Mouse (Mus musculus) midbrain, embryonic 10.5 days (tissue): ENCODE data around the gene Nxpe5. TPM values are rescaled to one million over a fixed set of nuclear protein-coding genes. Genes with fewer than 3 reads are reported as not detected.
A peak's percentile ranks its signal among the peaks of the same experiment; 100 is the strongest.

Source experiments
- DNase-seq: peaks from one replicate; pipeline ENCODE4 v3.0.0-alpha.2; 2017; ENCODE audit warnings: low spot score
- H3K27ac ChIP-seq: fragments of 300-500 bp; sonication (generic); replicated peaks from 2 replicates; pipeline ENCODE4 v1.5.1; 2016; ENCODE audit warnings: mild to moderate bottlenecking
- H3K27me3 ChIP-seq: fragments of 300-500 bp; sonication (generic); 2 replicates; pipeline ENCODE4 v1.6.1; 2016; ENCODE audit warnings: low read depth, mild to moderate bottlenecking; ENCODE audit not compliant: poor library complexity, severe bottlenecking
- H3K36me3 ChIP-seq: fragments of 300-500 bp; sonication (generic); 2 replicates; pipeline ENCODE4 v1.6.1; 2016; ENCODE audit warnings: mild to moderate bottlenecking, moderate library complexity
- H3K4me1 ChIP-seq: fragments of 300-500 bp; sonication (generic); 2 replicates; pipeline ENCODE4 v1.6.1; 2016
- H3K4me3 ChIP-seq: fragments of 300-500 bp; sonication (generic); 2 replicates; pipeline ENCODE4 v1.5.1; 2016; ENCODE audit warnings: mild to moderate bottlenecking, moderate library complexity
- H3K9me3 ChIP-seq: fragments of 300-500 bp; sonication (generic); replicated peaks from 2 replicates; pipeline ENCODE4 v1.6.1; 2016; ENCODE audit warnings: mild to moderate bottlenecking
- WGBS: fragments of 180-500 bp; shearing (Covaris S2); methylation state at CpG from one replicate; pipeline ENCODE4 v1.1.7; 2016; 5-methylcytosine and 5-hydroxymethylcytosine counted together
- polyA plus RNA-seq: library from polyadenylated mRNA; unstranded; fragments of >200 nt; fragmentation: Nextera tagmentation; extraction: Ambion mirVana; gene quantifications from 2 replicates; pipeline ENCODE4 v1.2.1, GENCODE M21; 2016

Nxpe5 gene
- polyA plus RNA-seq, 1 experiment from 2014 or later: not detected

GRCm38 (mm10) chr5:138222111-138222510, 3.6 kb upstream of the Nxpe5 start:
- peak; percentile 71 for DNase-seq
- H3K4me3 ChIP-seq: no peak overlapping the region
- H3K9me3 ChIP-seq: peaks cover 8% of the 10 kb centered on the region; the same call in 1 of the 2 replicates
- WGBS: 24% methylated on average over 4 of the region's 4 CpGs
- no peaks in the 10 kb centered on the region for H3K4me1 ChIP-seq
- H3K36me3 ChIP-seq: no peaks in the 10 kb centered on the region
- no peaks in the 10 kb centered on the region for H3K27me3 ChIP-seq
- H3K27ac ChIP-seq: no peak overlapping the region

GRCm38 (mm10) chr5:138223287-138223686, 2.4 kb upstream of the Nxpe5 start:
- WGBS: 67% methylated on average over 3 of the region's 3 CpGs
- Histone ChIP-seq H3K4me3 (no peak overlapping the region), H3K4me1 (no peaks in the 10 kb centered on the region), H3K9me3 (no peaks in the 10 kb centered on the region), H3K27ac (no peak overlapping the region), H3K27me3 (no peaks in the 10 kb centered on the region), H3K36me3 (no peaks in the 10 kb centered on the region)
- no peak for DNase-seq

- Histone ChIP-seq H3K27ac (no peak overlapping the region), H3K9me3 (no peaks in the 10 kb centered on the region), H3K4me1 (0 out of 2 replicates have a peak, but pooled peaks cover under 1% of the 10 kb centered on the region), H3K27me3 (no peaks in the 10 kb centered on the region), H3K4me3 (no peak overlapping the region), H3K36me3 (no peaks in the 10 kb centered on the region)
- DNase-seq: no peak
- 86% methylated on average over 4 of the region's 4 CpGs for WGBS
Observed at GRCm38 (mm10) chr5:138226491-138226890, 793 bp downstream of the Nxpe5 start.

GRCm38 (mm10) chr5:138227367-138227766, 1.7 kb downstream of the Nxpe5 start:
- H3K27ac ChIP-seq: no peak overlapping the region
- H3K27me3 ChIP-seq: no peaks in the 10 kb centered on the region
- no peaks in the 10 kb centered on the region for H3K36me3 ChIP-seq
- WGBS: 83% methylated on average over 2 of the region's 2 CpGs
- no peak for DNase-seq
- peaks cover 4% of the 10 kb centered on the region; the same call in 1 of the 2 replicates for H3K4me1 ChIP-seq
- no peak overlapping the region for H3K4me3 ChIP-seq
- no peaks in the 10 kb centered on the region for H3K9me3 ChIP-seq

GRCm38 (mm10) chr5:138228026-138228425, 2.3 kb downstream of the Nxpe5 start:
- H3K27ac ChIP-seq: no peak overlapping the region
- H3K9me3 ChIP-seq: no peaks in the 10 kb centered on the region
- no peak overlapping the region for H3K4me3 ChIP-seq
- no peaks in the 10 kb centered on the region for H3K36me3 ChIP-seq
- DNase-seq: no peak
- WGBS: 64% methylated on average over 3 of the region's 3 CpGs
- peaks cover 4% of the 10 kb centered on the region; the same call in 1 of the 2 replicates for H3K4me1 ChIP-seq
- no peaks in the 10 kb centered on the region for H3K27me3 ChIP-seq

GRCm38 (mm10) chr5:138229511-138229910, 3.8 kb downstream of the Nxpe5 start:
- no peak overlapping the region for H3K4me3 ChIP-seq
- DNase-seq: no peak
- H3K27me3 ChIP-seq: no peaks in the 10 kb centered on the region
- H3K9me3 ChIP-seq: no peaks in the 10 kb centered on the region
- no peaks in the 10 kb centered on the region for H3K36me3 ChIP-seq
- H3K27ac ChIP-seq: no peak overlapping the region
- WGBS: 93% methylated on average over 3 of the region's 3 CpGs
- H3K4me1 ChIP-seq: peaks cover 4% of the 10 kb centered on the region; the same call in 1 of the 2 replicates

- Histone ChIP-seq H3K27ac (no peak overlapping the region), H3K4me1 (peaks cover 4% of the 10 kb centered on the region; the same call in 1 of the 2 replicates), H3K36me3 (no peaks in the 10 kb centered on the region), H3K27me3 (no peaks in the 10 kb centered on the region), H3K4me3 (no peak overlapping the region), H3K9me3 (no peaks in the 10 kb centered on the region)
- 81% methylated on average over 2 of the region's 2 CpGs for WGBS
- no peak for DNase-seq
Observed at GRCm38 (mm10) chr5:138233778-138234177, 8.1 kb downstream of the Nxpe5 start.

- H3K9me3 ChIP-seq: no peaks in the 10 kb centered on the region
- no peaks in the 10 kb centered on the region for H3K27me3 ChIP-seq
- no peak for DNase-seq
- no peak overlapping the region for H3K4me3 ChIP-seq
- H3K4me1 ChIP-seq: peaks cover 4% of the 10 kb centered on the region; the same call in 1 of the 2 replicates
- no peak overlapping the region for H3K27ac ChIP-seq
- no peaks in the 10 kb centered on the region for H3K36me3 ChIP-seq
Observed at GRCm38 (mm10) chr5:138234224-138234623, 8.5 kb downstream of the Nxpe5 start.

GRCm38 (mm10) chr5:138241511-138241910, 15.8 kb downstream of the Nxpe5 start:
- WGBS: 55% methylated on average over 2 of the region's 2 CpGs
- Histone ChIP-seq H3K9me3 (no peaks in the 10 kb centered on the region), H3K4me3 (no peak overlapping the region), H3K27ac (no peak overlapping the region), H3K36me3 (no peaks in the 10 kb centered on the region), H3K4me1 (no peaks in the 10 kb centered on the region), H3K27me3 (no peaks in the 10 kb centered on the region)
- no peak for DNase-seq

- Histone ChIP-seq H3K9me3 (0 out of 2 replicates have a peak, but pooled peaks cover 3% of the 10 kb centered on the region), H3K27ac (no peak overlapping the region), H3K27me3 (no peaks in the 10 kb centered on the region), H3K36me3 (no peaks in the 10 kb centered on the region), H3K4me1 (peaks cover 13% of the 10 kb centered on the region), H3K4me3 (no peak overlapping the region)
- DNase-seq: no peak
- WGBS: 86% methylated on average over 12 of the region's 12 CpGs
Observed at GRCm38 (mm10) chr5:138251144-138251543, 25.4 kb downstream of the Nxpe5 start.

- Histone ChIP-seq H3K4me3 (no peak overlapping the region), H3K27ac (no peak overlapping the region), H3K36me3 (peaks cover 9% of the 10 kb centered on the region), H3K27me3 (no peaks in the 10 kb centered on the region), H3K4me1 (peaks cover 21% of the 10 kb centered on the region), H3K9me3 (0 out of 2 replicates have a peak, but pooled peaks cover 3% of the 10 kb centered on the region)
- DNase-seq: no peak
- WGBS: 91% methylated on average over 3 of the region's 3 CpGs
Observed at GRCm38 (mm10) chr5:138253061-138253460, 27.4 kb downstream of the Nxpe5 start.

- Histone ChIP-seq H3K9me3 (0 out of 2 replicates have a peak, but pooled peaks cover 3% of the 10 kb centered on the region), H3K36me3 (peaks cover 34% of the 10 kb centered on the region), H3K4me1 (peaks cover 21% of the 10 kb centered on the region), H3K4me3 (peak within 1 kb of the TSS; percentile 84), H3K27me3 (no peaks in the 10 kb centered on the region), H3K27ac (peak within 1 kb of the TSS; percentile 84)
- under 1% methylated on average over 38 of the region's 38 CpGs for WGBS
- DNase-seq: peak; percentile 91
Observed at GRCm38 (mm10) chr5:138255353-138256093, 29.8 kb downstream of the Nxpe5 start, which contains the start of gene Lamtor4. Gene Lamtor4, plus strand, starts transcription at chr5:138255482.

GRCm38 (mm10) chr5:138256094-138256467, 30.4 kb downstream of the Nxpe5 start:
- peaks cover 21% of the 10 kb centered on the region for H3K4me1 ChIP-seq
- peak overlapping the region; percentile 84 for H3K4me3 ChIP-seq
- no peaks in the 10 kb centered on the region for H3K27me3 ChIP-seq
- peak overlapping the region; percentile 84 for H3K27ac ChIP-seq
- WGBS: 26% methylated on average over 7 of the region's 7 CpGs
- H3K36me3 ChIP-seq: peaks cover 39% of the 10 kb centered on the region
- 0 out of 2 replicates have a peak, but pooled peaks cover 2% of the 10 kb centered on the region for H3K9me3 ChIP-seq
- DNase-seq: no peak
